Mouse (Mus musculus) small intestine, adult 2 months (tissue): ENCODE results near the gene Gm6871.
"Not testable (repeated sequence)": the region's sequence is repeated elsewhere in the genome, so short reads cannot be mapped to it uniquely, and the experiment has no call there.

ENCODE experiments used
- CTCF ChIP-seq: fragments of 200-500 bp; IDR thresholded peaks from 2 replicates; pipeline ENCODE4 v1.5.1; 2012; ENCODE audit warnings: low read depth, mild to moderate bottlenecking, control low read depth, inconsistent platforms, low read length, moderate library complexity, mixed read lengths; ENCODE audit not compliant: insufficient replicate concordance, insufficient read length; ENCODE audit errors: extremely low read depth
- POLR2A ChIP-seq: fragments of 200-500 bp; IDR thresholded peaks from 2 replicates; pipeline ENCODE4 v1.6.1; 2012; ENCODE audit warnings: low read depth, mild to moderate bottlenecking, control low read depth, inconsistent platforms, low read length, moderate library complexity

GRCm38 (mm10) chr7:41498464-41498863 is 75.0 kb downstream of the Gm6871 start:
- not testable (repeated sequence) for TF ChIP-seq POLR2A, CTCF
